In the genomic region with DNA sequence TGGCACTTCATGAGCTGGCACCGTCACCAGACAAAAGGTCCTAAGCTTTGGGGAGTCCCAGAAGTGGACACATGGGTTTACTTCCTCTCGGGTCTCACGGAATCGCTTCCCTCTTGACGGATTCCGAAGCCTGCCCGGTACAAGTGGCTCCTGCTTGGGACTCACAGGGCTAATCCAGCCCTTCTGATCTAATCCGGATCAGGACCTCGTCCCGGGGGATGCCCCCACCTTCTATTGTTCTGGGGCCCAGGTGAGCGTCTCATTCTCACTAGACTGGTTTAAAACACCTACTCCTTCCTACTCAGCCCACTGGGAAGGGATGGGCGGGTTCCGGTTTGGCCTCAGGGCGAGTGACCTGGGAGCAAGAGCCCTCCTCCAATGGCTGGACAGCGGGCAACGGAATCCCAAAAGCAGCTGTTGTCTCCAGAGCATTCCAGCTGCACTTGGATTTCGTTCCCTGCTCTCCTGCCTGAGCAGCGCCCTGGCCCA, we compare ENCODE assay signal across 8 mouse cellular contexts. TPM values are rescaled to one million over a fixed set of nuclear protein-coding genes. Genes with fewer than 3 reads are reported as not detected.
A peak's percentile ranks its signal among the peaks of the same experiment; 100 is the strongest.
DNase-seq lines count a peak whose midpoint lies in the region; TF ChIP-seq lines count a peak whose summit lies in the region.

No protein-coding gene starts in this region.

- 4% methylated on average over 18 of the region's 18 CpGs for WGBS in thymus, adult 2 months
- WGBS in lung, adult 2 months = 11% methylated on average over 18 of the region's 18 CpGs

- H3K4me1 ChIP-seq in thymus, adult 2 months (replicated peaks; ENCODE audit: control insufficient read depth, insufficient read depth, low read length) = peaks cover 23% of the 10 kb centered on the region
- H3K4me1 ChIP-seq in embryonic fibroblast, embryonic 13.5 days (ENCODE audit: control insufficient read depth, insufficient read depth, low read length) = no peaks in the 10 kb centered on the region; the same call in 1 of the 2 replicates
- 0 out of 2 replicates have a peak, but pooled peaks cover 4% of the 10 kb centered on the region for H3K4me1 ChIP-seq in lung, adult 2 months (ENCODE audit: control insufficient read depth, insufficient read depth, low read length)

- peaks cover 10% of the 10 kb centered on the region for H3K36me3 ChIP-seq in thymus, adult 2 months (ENCODE audit: control insufficient read depth, insufficient read depth, low read length)

- 0 out of 2 replicates have a peak, but pooled peaks have one; percentile 12 for TF ChIP-seq CTCF in thymus, adult 2 months (IDR thresholded peaks at IDR 0.05; ENCODE audit: borderline replicate concordance, control insufficient read depth, extremely low read depth, insufficient read depth, low read length, poor library complexity)
- no peak for TF ChIP-seq CTCF in embryonic fibroblast, embryonic 13.5 days (IDR thresholded peaks at IDR 0.05; ENCODE audit: borderline replicate concordance, insufficient read depth, low read length)
- TF ChIP-seq CTCF in lung, adult 2 months (IDR thresholded peaks at IDR 0.05; ENCODE audit: insufficient read depth, low read length) = no peak

- H3K4me3 ChIP-seq in thymus, adult 2 months (ENCODE audit: control insufficient read depth, insufficient read depth, low read length) = peak overlapping the region; percentile 87
- peak overlapping the region; percentile 64 for H3K4me3 ChIP-seq in embryonic fibroblast, embryonic 13.5 days (ENCODE audit: insufficient read depth, low read length)
- peak overlapping the region; percentile 97 for H3K4me3 ChIP-seq in lung, adult 2 months (replicated peaks; ENCODE audit: extremely low read depth, low read depth, low read length)

- DNase-seq in thymus, adult 2 months = peak; percentile 35
- no peak for DNase-seq in thymus, postnatal 0 days (ENCODE audit: low spot score)
- DNase-seq in induced T-regulatory cell, adult 2 months (ENCODE audit: low read depth) = peak; percentile 58
- DNase-seq in lung, adult 2 months = no peak
- DNase-seq in retina, postnatal 7 days (ENCODE audit: low read depth, low spot score) = peak; percentile 58
- no peak for DNase-seq in cerebellum, adult 11-12 months
- no peak for DNase-seq in urinary bladder, postnatal 36 days (ENCODE audit: low spot score in 2 of 2)

- H3K27me3 ChIP-seq in thymus, adult 2 months (ENCODE audit: control insufficient read depth, insufficient read depth, low read length) = no peaks in the 10 kb centered on the region

- TF ChIP-seq POLR2A in thymus, adult 2 months (IDR thresholded peaks at IDR 0.05; ENCODE audit: control insufficient read depth, extremely low read depth, insufficient read depth, low read length, poor library complexity) = peak; percentile 12; the same call in 1 of the 2 replicates
- TF ChIP-seq POLR2A in embryonic fibroblast, embryonic 13.5 days (IDR thresholded peaks at IDR 0.05; ENCODE audit: low read depth, low read length) = no peak
- TF ChIP-seq POLR2A in lung, adult 2 months (IDR thresholded peaks at IDR 0.05; ENCODE audit: borderline replicate concordance, extremely low read depth, low read depth, low read length) = no peak

- H3K27ac ChIP-seq in thymus, adult 2 months (ENCODE audit: control insufficient read depth, insufficient read depth, low read length) = peak overlapping the region; percentile 61
- peak overlapping the region; percentile 49 for H3K27ac ChIP-seq in embryonic fibroblast, embryonic 13.5 days (ENCODE audit: insufficient read depth, low read length)

RNA-seq across cellular contexts. Expression of a gene that starts 0.7 kb away (rescaled TPM):
- 65.5 and 74.2 TPM in 2 replicates for polyA plus RNA-seq in thymus, adult 2 months (2012; rRNA removed)
- 96.1 and 101 TPM in 2 replicates for polyA plus RNA-seq in thymus, postnatal 0 days (2015; fragmentation: Nextera tagmentation; extraction: Ambion mirVana)
- polyA plus RNA-seq in embryonic fibroblast, embryonic 13.5 days (2011; ENCODE audit: insufficient read length, low read depth, missing spikeins) = 19.5 and 25.5 TPM in 2 replicates
- 45.5 and 46.3 TPM in 2 replicates for polyA plus RNA-seq in lung, adult 2 months (2012; rRNA removed)

RNA-seq across cellular contexts. Expression of a gene that starts 1.7 kb away (rescaled TPM):
- 418 and 504 TPM in 2 replicates for polyA plus RNA-seq in thymus, adult 2 months (2012; rRNA removed)
- polyA plus RNA-seq in thymus, postnatal 0 days (2015; fragmentation: Nextera tagmentation; extraction: Ambion mirVana) = 115 and 120 TPM in 2 replicates
- 29.2 and 38.2 TPM in 2 replicates for polyA plus RNA-seq in embryonic fibroblast, embryonic 13.5 days (2011; ENCODE audit: insufficient read length, low read depth, missing spikeins)
- polyA plus RNA-seq in lung, adult 2 months (2012; rRNA removed) = 183 and 199 TPM in 2 replicates

RNA-seq across cellular contexts. Expression of a gene that starts 7.9 kb away (rescaled TPM):
- 160 and 200 TPM in 2 replicates for polyA plus RNA-seq in thymus, adult 2 months (2012; rRNA removed)
- polyA plus RNA-seq in thymus, postnatal 0 days (2015; fragmentation: Nextera tagmentation; extraction: Ambion mirVana) = 161 and 172 TPM in 2 replicates
- polyA plus RNA-seq in embryonic fibroblast, embryonic 13.5 days (2011; ENCODE audit: insufficient read length, low read depth, missing spikeins) = 176 and 180 TPM in 2 replicates
- 63.3 and 66.6 TPM in 2 replicates for polyA plus RNA-seq in lung, adult 2 months (2012; rRNA removed)

RNA-seq across cellular contexts. Expression of a gene that starts 10.6 kb away (rescaled TPM):
- 106 and 112 TPM in 2 replicates for polyA plus RNA-seq in thymus, adult 2 months (2012; rRNA removed)
- 44.3 and 47.0 TPM in 2 replicates for polyA plus RNA-seq in thymus, postnatal 0 days (2015; fragmentation: Nextera tagmentation; extraction: Ambion mirVana)
- polyA plus RNA-seq in embryonic fibroblast, embryonic 13.5 days (2011; ENCODE audit: insufficient read length, low read depth, missing spikeins) = 40.4 and 42.8 TPM in 2 replicates
- 58.7 and 67.6 TPM in 2 replicates for polyA plus RNA-seq in lung, adult 2 months (2012; rRNA removed)

RNA-seq across cellular contexts. Expression of a gene that starts 29.5 kb away (rescaled TPM):
- 6.6 and 10.5 TPM in 2 replicates for polyA plus RNA-seq in thymus, adult 2 months (2012; rRNA removed)
- 3.5 and 3.7 TPM in 2 replicates for polyA plus RNA-seq in thymus, postnatal 0 days (2015; fragmentation: Nextera tagmentation; extraction: Ambion mirVana)
- polyA plus RNA-seq in embryonic fibroblast, embryonic 13.5 days (2011; ENCODE audit: insufficient read length, low read depth, missing spikeins) = 3.4 and 4.8 TPM in 2 replicates
- polyA plus RNA-seq in lung, adult 2 months (2012; rRNA removed) = 19.6 and 22.4 TPM in 2 replicates

Comparison
In these comparisons a context has a peak if more than half of its experiments do, and no peak if none do; other contexts are left out.
1. DNase-seq: peak in thymus, adult 2 months (single experiment), induced T-regulatory cell, adult 2 months (single experiment) and retina, postnatal 7 days (single experiment); none in thymus, postnatal 0 days (single experiment), lung, adult 2 months (single experiment), cerebellum, adult 11-12 months (single experiment) and urinary bladder, postnatal 36 days (0 of 2).
2. Peak in every context shown above with its lines, with median percentiles within 50 percentile points of each other: H3K4me3 ChIP-seq.